Mouse (Mus musculus): ENCODE data around the gene Borcs7. TPM values are rescaled to one million over a fixed set of nuclear protein-coding genes. Genes with fewer than 3 reads are reported as not detected.
A peak's percentile ranks its signal among the peaks of the same experiment; 100 is the strongest.

The Borcs7 gene
- polyA plus RNA-seq (2012; fragmentation: generic; extraction: Trizol): 4.0 TPM
- long read RNA-seq, experiment 1, transcript Borcs7-201 (5 exons, 2,176 nt): major isoform, 20 of 37 reads
- long read RNA-seq, experiment 1, partial matches to known transcripts: 2 of 37 reads
- long read RNA-seq, experiment 1, other reads (novel, unspliced or antisense): 15 of 37 reads
- long read RNA-seq, experiment 2, partial matches to known transcripts: 0 of 2 reads
- long read RNA-seq, experiment 2, other reads (novel, unspliced or antisense): 0 of 2 reads

DNA sequence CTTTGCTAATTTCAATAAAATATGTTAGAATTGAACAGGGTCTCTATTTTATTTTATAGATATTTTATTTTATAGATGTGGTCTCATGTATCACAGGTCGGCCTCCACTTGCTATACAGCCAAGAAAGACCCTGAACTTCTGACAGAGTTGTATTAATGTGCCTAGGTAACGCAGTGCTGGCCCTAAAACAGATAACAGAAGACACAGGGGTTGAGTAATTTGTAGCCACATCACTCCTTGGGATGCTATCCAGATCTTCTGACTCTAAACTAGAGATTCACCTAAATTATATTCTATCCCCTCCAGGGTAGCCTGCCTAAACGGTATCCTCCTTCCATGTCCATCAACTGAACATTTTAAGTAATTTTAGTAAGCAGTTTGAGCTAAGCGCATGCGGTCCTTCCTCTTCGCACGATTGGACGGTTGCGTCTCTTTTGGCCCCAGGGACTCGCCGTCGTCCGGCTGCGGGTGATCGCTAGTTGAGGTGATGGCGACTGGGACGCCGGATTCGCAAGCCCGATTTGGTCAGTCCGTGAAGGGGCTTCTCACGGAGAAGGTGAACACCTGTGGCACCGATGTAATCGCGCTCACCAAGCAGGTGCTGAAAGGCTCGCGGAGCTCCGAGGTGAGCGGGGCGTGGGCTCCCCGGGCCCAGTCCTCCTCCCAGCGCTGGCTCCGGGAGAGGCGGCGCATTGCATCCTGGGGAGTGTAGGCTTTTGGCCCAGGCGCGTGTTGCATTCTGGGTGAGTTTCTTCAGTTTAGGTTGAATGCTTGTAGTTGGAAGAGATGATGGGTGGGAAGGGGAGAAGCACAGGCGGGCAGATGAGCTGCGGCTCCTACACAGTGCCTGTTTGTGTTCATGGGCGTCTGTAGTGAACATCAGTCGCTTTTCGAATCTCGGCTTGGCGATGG, at the start of gene Borcs7:
TSS of gene Borcs7 (plus strand) at position 447 of the 913 bp plus-strand sequence.
- TF ChIP-seq CTCF (IDR thresholded peaks at IDR 0.05; ENCODE audit: control insufficient read depth, insufficient read depth, insufficient read length) (no peak), MAX (IDR thresholded peaks at IDR 0.05) (peak; percentile 82)
- H3K27me3 ChIP-seq (ENCODE audit: control insufficient read depth, insufficient read depth, insufficient read length): no peaks in the 10 kb centered on the region
- H3K79me2 ChIP-seq (ENCODE audit: control insufficient read depth, insufficient read depth): no peaks in the 10 kb centered on the region
- H3ac ChIP-seq (ENCODE audit: control insufficient read depth, insufficient read length, low read depth): peak within 1 kb of the TSS; percentile 63
- no peaks in the 10 kb centered on the region for H3K36me3 ChIP-seq (ENCODE audit: control insufficient read depth, insufficient read depth)
- peak within 1 kb of the TSS; percentile 59 for H3K4me3 ChIP-seq (ENCODE audit: insufficient read depth, poor library complexity, severe bottlenecking)
- H3K79me3 ChIP-seq (ENCODE audit: low read depth): no peaks in the 10 kb centered on the region

DNA sequence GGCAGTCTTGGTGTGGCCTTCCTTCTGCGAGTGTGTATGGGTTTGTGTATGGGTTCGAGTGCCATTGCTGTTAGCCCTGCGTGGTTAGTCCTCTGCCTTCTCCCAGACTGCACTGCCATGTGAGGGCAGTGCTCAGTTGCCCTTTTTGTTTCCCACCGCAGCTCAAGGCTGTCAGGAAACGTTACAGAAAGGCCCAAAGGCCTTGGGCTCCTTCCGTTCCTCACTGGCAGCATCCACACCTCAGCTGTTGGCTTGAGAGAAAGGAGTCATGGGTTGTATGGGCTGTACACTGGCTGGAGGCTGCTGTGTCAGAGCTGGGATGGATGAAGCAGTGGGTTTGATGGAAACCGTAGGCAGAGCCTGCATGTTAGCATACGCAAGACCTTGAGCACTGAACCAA, 48.9 kb upstream of the Borcs7 start:
- peaks cover 34% of the 10 kb centered on the region for H3K79me2 ChIP-seq (ENCODE audit: control insufficient read depth, insufficient read depth)
- no peak overlapping the region for H3ac ChIP-seq (ENCODE audit: control insufficient read depth, insufficient read length, low read depth)
- no peak for TF ChIP-seq USF1 (IDR thresholded peaks at IDR 0.05; ENCODE audit: low read depth)
- no peak for TF ChIP-seq FOSL1 (IDR thresholded peaks at IDR 0.05; ENCODE audit: insufficient read depth, low read length, poor library complexity, severe bottlenecking)
- TF ChIP-seq MYOD1 (IDR thresholded peaks at IDR 0.05; ENCODE audit: control insufficient read depth, insufficient read length, low read depth): no peak
- TF ChIP-seq MYOG (IDR thresholded peaks at IDR 0.05; ENCODE audit: control insufficient read depth, extremely low read depth, insufficient read length): no peak
- no peak for TF ChIP-seq MAX (IDR thresholded peaks at IDR 0.05)
- no peak for TF ChIP-seq CEBPB (IDR thresholded peaks at IDR 0.05; ENCODE audit: low read depth)
- TF ChIP-seq CTCF (IDR thresholded peaks at IDR 0.05; ENCODE audit: control insufficient read depth, insufficient read depth, insufficient read length): no peak
- H3K36me3 ChIP-seq (ENCODE audit: control insufficient read depth, insufficient read depth): no peaks in the 10 kb centered on the region
- H3K4me3 ChIP-seq (ENCODE audit: insufficient read depth, poor library complexity, severe bottlenecking): no peak overlapping the region
- no peaks in the 10 kb centered on the region for H3K27me3 ChIP-seq (ENCODE audit: control insufficient read depth, insufficient read depth, insufficient read length)
- peaks cover 7% of the 10 kb centered on the region for H3K79me3 ChIP-seq (ENCODE audit: low read depth)

- Histone ChIP-seq H3K79me3 (ENCODE audit: low read depth) (peaks cover 7% of the 10 kb centered on the region), H3K79me2 (ENCODE audit: control insufficient read depth, insufficient read depth) (peaks cover 34% of the 10 kb centered on the region), H3ac (ENCODE audit: control insufficient read depth, insufficient read length, low read depth) (no peak overlapping the region), H3K36me3 (ENCODE audit: control insufficient read depth, insufficient read depth) (no peaks in the 10 kb centered on the region), H3K27me3 (ENCODE audit: control insufficient read depth, insufficient read depth, insufficient read length) (no peaks in the 10 kb centered on the region), H3K4me3 (ENCODE audit: insufficient read depth, poor library complexity, severe bottlenecking) (no peak overlapping the region)
- TF ChIP-seq MYOD1 (IDR thresholded peaks at IDR 0.05; ENCODE audit: control insufficient read depth, insufficient read length, low read depth): no peak
- TF ChIP-seq MAX (IDR thresholded peaks at IDR 0.05): no peak
- TF ChIP-seq FOSL1 (IDR thresholded peaks at IDR 0.05; ENCODE audit: insufficient read depth, low read length, poor library complexity, severe bottlenecking): no peak
- TF ChIP-seq USF1 (IDR thresholded peaks at IDR 0.05; ENCODE audit: low read depth): no peak
- TF ChIP-seq MYOG (IDR thresholded peaks at IDR 0.05; ENCODE audit: control insufficient read depth, extremely low read depth, insufficient read length): no peak
- no peak for TF ChIP-seq CEBPB (IDR thresholded peaks at IDR 0.05; ENCODE audit: low read depth)
- TF ChIP-seq CTCF (IDR thresholded peaks at IDR 0.05; ENCODE audit: control insufficient read depth, insufficient read depth, insufficient read length): no peak
These were observed 48.2 kb upstream of the Borcs7 start for GRCm38 (mm10) chr19:46641420-46642085.

- H3K36me3 ChIP-seq (ENCODE audit: control insufficient read depth, insufficient read depth): no peaks in the 10 kb centered on the region
- peaks cover 34% of the 10 kb centered on the region for H3K79me2 ChIP-seq (ENCODE audit: control insufficient read depth, insufficient read depth)
- H3K27me3 ChIP-seq (ENCODE audit: control insufficient read depth, insufficient read depth, insufficient read length): no peaks in the 10 kb centered on the region
- no peak overlapping the region for H3ac ChIP-seq (ENCODE audit: control insufficient read depth, insufficient read length, low read depth)
- no peak overlapping the region for H3K4me3 ChIP-seq (ENCODE audit: insufficient read depth, poor library complexity, severe bottlenecking)
- H3K79me3 ChIP-seq (ENCODE audit: low read depth): peaks cover 7% of the 10 kb centered on the region
- no peak for TF ChIP-seq MYOD1 (IDR thresholded peaks at IDR 0.05; ENCODE audit: control insufficient read depth, insufficient read length, low read depth)
- no peak for TF ChIP-seq MAX (IDR thresholded peaks at IDR 0.05)
- no peak for TF ChIP-seq USF1 (IDR thresholded peaks at IDR 0.05; ENCODE audit: low read depth)
- no peak for TF ChIP-seq FOSL1 (IDR thresholded peaks at IDR 0.05; ENCODE audit: insufficient read depth, low read length, poor library complexity, severe bottlenecking)
- no peak for TF ChIP-seq CEBPB (IDR thresholded peaks at IDR 0.05; ENCODE audit: low read depth)
- no peak for TF ChIP-seq MYOG (IDR thresholded peaks at IDR 0.05; ENCODE audit: control insufficient read depth, extremely low read depth, insufficient read length)
- TF ChIP-seq CTCF (IDR thresholded peaks at IDR 0.05; ENCODE audit: control insufficient read depth, insufficient read depth, insufficient read length): no peak
These were observed 47.5 kb upstream of the Borcs7 start for GRCm38 (mm10) chr19:46642136-46642753.

GRCm38 (mm10) chr19:46643236-46643635, 46.5 kb upstream of the Borcs7 start:
- H3K4me3 ChIP-seq (ENCODE audit: insufficient read depth, poor library complexity, severe bottlenecking): no peak overlapping the region
- H3K27me3 ChIP-seq (ENCODE audit: control insufficient read depth, insufficient read depth, insufficient read length): no peaks in the 10 kb centered on the region
- H3K36me3 ChIP-seq (ENCODE audit: control insufficient read depth, insufficient read depth): no peaks in the 10 kb centered on the region
- H3K79me3 ChIP-seq (ENCODE audit: low read depth): peaks cover 7% of the 10 kb centered on the region
- no peak overlapping the region for H3ac ChIP-seq (ENCODE audit: control insufficient read depth, insufficient read length, low read depth)
- H3K79me2 ChIP-seq (ENCODE audit: control insufficient read depth, insufficient read depth): peaks cover 34% of the 10 kb centered on the region
- TF ChIP-seq CTCF (IDR thresholded peaks at IDR 0.05; ENCODE audit: control insufficient read depth, insufficient read depth, insufficient read length) (no peak), MYOD1 (IDR thresholded peaks at IDR 0.05; ENCODE audit: control insufficient read depth, insufficient read length, low read depth) (no peak), USF1 (IDR thresholded peaks at IDR 0.05; ENCODE audit: low read depth) (no peak), CEBPB (IDR thresholded peaks at IDR 0.05; ENCODE audit: low read depth) (no peak), MAX (IDR thresholded peaks at IDR 0.05) (no peak), MYOG (IDR thresholded peaks at IDR 0.05; ENCODE audit: control insufficient read depth, extremely low read depth, insufficient read length) (no peak), FOSL1 (IDR thresholded peaks at IDR 0.05; ENCODE audit: insufficient read depth, low read length, poor library complexity, severe bottlenecking) (no peak)

Measured in C2C12 (cell line).